Mouse (Mus musculus): ENCODE results near the gene Mbtps2. TPM values are rescaled to one million over a fixed set of nuclear protein-coding genes. Genes with fewer than 3 reads are reported as not detected.

The Mbtps2 gene
- total RNA-seq (2015; ENCODE audit: low replicate concordance) (0.42 and 2.2 TPM in 2 replicates), total RNA-seq (2017; ENCODE audit: low replicate concordance) (0.23 and 1.3 TPM in 2 replicates)

- peak; percentile 39; the same call in 1 of the 2 replicates for ATAC-seq (replicated peaks; ENCODE audit: low FRiP score, poor library complexity, severe bottlenecking)
Measured at GRCm38 (mm10) chrX:157598186-157598996, at the start of gene Mbtps2. TSS of gene Mbtps2 (minus strand) at chrX:157598715.

GRCm38 (mm10) chrX:157646399-157646798, 47.9 kb upstream of the Mbtps2 start:
- no peak for ATAC-seq (replicated peaks; ENCODE audit: low FRiP score, poor library complexity, severe bottlenecking)

- ATAC-seq (replicated peaks; ENCODE audit: low FRiP score, poor library complexity, severe bottlenecking) = no peak
Measured at GRCm38 (mm10) chrX:157644700-157645099, 46.2 kb upstream of the Mbtps2 start.

- ATAC-seq (replicated peaks; ENCODE audit: low FRiP score, poor library complexity, severe bottlenecking) = no peak
Measured at GRCm38 (mm10) chrX:157644300-157644699, 45.8 kb upstream of the Mbtps2 start.

- no peak for ATAC-seq (replicated peaks; ENCODE audit: low FRiP score, poor library complexity, severe bottlenecking)
Measured at GRCm38 (mm10) chrX:157642856-157643255, 44.3 kb upstream of the Mbtps2 start.

- ATAC-seq (replicated peaks; ENCODE audit: low FRiP score, poor library complexity, severe bottlenecking) = no peak
Measured at GRCm38 (mm10) chrX:157637253-157637652, 38.7 kb upstream of the Mbtps2 start.

GRCm38 (mm10) chrX:157633676-157634414, 35.3 kb upstream of the Mbtps2 start:
- no peak for ATAC-seq (replicated peaks; ENCODE audit: low FRiP score, poor library complexity, severe bottlenecking)

GRCm38 (mm10) chrX:157630341-157630740, 31.8 kb upstream of the Mbtps2 start:
- no peak for ATAC-seq (replicated peaks; ENCODE audit: low FRiP score, poor library complexity, severe bottlenecking)

GRCm38 (mm10) chrX:157612894-157613293, 14.4 kb upstream of the Mbtps2 start:
- no peak for ATAC-seq (replicated peaks; ENCODE audit: low FRiP score, poor library complexity, severe bottlenecking)

GRCm38 (mm10) chrX:157601450-157601849, 2.9 kb upstream of the Mbtps2 start:
- ATAC-seq (replicated peaks; ENCODE audit: low FRiP score, poor library complexity, severe bottlenecking) = no peak

GRCm38 (mm10) chrX:157597585-157598185, 830 bp downstream of the Mbtps2 start:
- ATAC-seq (replicated peaks; ENCODE audit: low FRiP score, poor library complexity, severe bottlenecking) = no peak

- no peak for ATAC-seq (replicated peaks; ENCODE audit: low FRiP score, poor library complexity, severe bottlenecking)
Measured at GRCm38 (mm10) chrX:157596802-157597201, 1.7 kb downstream of the Mbtps2 start.

GRCm38 (mm10) chrX:157595927-157596326, 2.6 kb downstream of the Mbtps2 start:
- no peak for ATAC-seq (replicated peaks; ENCODE audit: low FRiP score, poor library complexity, severe bottlenecking)

- ATAC-seq (replicated peaks; ENCODE audit: low FRiP score, poor library complexity, severe bottlenecking) = no peak
Measured at GRCm38 (mm10) chrX:157594606-157595005, 3.9 kb downstream of the Mbtps2 start.

- ATAC-seq (replicated peaks; ENCODE audit: low FRiP score, poor library complexity, severe bottlenecking) = no peak
Measured at GRCm38 (mm10) chrX:157587001-157587400, 11.5 kb downstream of the Mbtps2 start.

- no peak for ATAC-seq (replicated peaks; ENCODE audit: low FRiP score, poor library complexity, severe bottlenecking)
Measured at GRCm38 (mm10) chrX:157586397-157586796, 12.1 kb downstream of the Mbtps2 start.

GRCm38 (mm10) chrX:157579108-157579614, 19.4 kb downstream of the Mbtps2 start:
- no peak for ATAC-seq (replicated peaks; ENCODE audit: low FRiP score, poor library complexity, severe bottlenecking)

GRCm38 (mm10) chrX:157574683-157575082, 23.8 kb downstream of the Mbtps2 start:
- ATAC-seq (replicated peaks; ENCODE audit: low FRiP score, poor library complexity, severe bottlenecking) = no peak

GRCm38 (mm10) chrX:157568840-157569239, 29.7 kb downstream of the Mbtps2 start, which contains the start of gene Yy2:
TSS of gene Yy2 (minus strand) at chrX:157568985.
- no peak for ATAC-seq (replicated peaks; ENCODE audit: low FRiP score, poor library complexity, severe bottlenecking)

- no peak for ATAC-seq (replicated peaks; ENCODE audit: low FRiP score, poor library complexity, severe bottlenecking)
Measured at GRCm38 (mm10) chrX:157563794-157564193, 34.7 kb downstream of the Mbtps2 start.

Measured in erythroid progenitor cell, adult 5-6 weeks (primary cell).